Mouse (Mus musculus): Measurements from ENCODE around the gene Fam131c. TPM values are rescaled to one million over a fixed set of nuclear protein-coding genes. Genes with fewer than 3 reads are reported as not detected.
A peak's percentile ranks its signal among the peaks of the same experiment; 100 is the strongest.

Fam131c gene
- polyA plus RNA-seq, 1 experiment from 2014 or later, result 3.9 TPM

DNA sequence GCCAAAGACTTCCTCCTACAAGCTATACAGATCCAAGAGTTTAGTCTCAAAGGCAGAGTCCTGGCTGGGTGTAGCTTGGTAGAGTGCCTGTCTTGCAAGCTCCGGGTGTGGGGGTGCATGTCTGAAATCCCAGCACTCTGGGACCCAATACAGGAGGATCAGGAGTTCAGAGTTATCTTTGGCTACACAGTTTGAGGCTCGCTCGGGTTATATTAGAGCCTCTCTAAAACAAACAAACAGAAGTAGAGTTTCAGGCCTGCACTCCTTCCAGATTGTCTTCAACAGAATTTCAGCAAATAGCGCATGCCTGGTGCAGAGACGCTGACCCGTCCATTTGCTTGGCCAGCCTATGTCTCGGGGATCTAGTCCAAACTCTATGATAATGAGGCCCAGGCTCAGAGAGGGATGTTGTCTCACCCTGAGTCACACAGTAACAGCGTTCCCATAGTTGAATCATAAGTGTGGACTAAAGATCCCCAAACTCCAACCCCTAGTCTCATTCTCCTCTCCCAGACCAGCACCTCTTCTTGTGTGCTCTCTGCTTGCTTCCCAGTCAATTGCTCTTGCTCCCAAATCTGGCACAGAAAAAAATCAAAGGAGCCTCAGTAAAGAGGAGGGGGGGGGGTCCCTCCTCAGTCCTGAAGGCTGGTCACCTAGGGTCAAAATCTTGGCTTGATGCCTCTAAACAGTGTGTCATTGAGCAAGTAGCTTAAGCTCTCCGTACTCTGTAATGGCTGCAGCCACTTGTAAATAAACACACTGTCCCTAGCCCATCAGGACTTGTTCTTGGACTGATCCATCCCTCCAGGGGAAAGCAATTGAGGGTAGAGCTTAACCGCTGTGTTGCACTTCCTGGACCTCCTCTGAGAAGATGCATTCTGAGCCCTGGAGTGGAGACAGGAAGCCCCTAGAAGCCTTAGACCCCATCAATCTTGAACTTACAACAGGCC, 59.1 kb downstream of the Fam131c start:
- Histone ChIP-seq H3K4me3 (replicated peaks) (no peak overlapping the region), H3K4me1 (peaks cover 16% of the 10 kb centered on the region; the same call in 1 of the 2 replicates), H3K27ac (peak overlapping the region; percentile 62; the same call in 1 of the 2 replicates), H3K4me2 (no peak overlapping the region), H3K36me3 (no peaks in the 10 kb centered on the region), H3K9me3 (no peaks in the 10 kb centered on the region), H3K9ac (no peak overlapping the region), H3K27me3 (replicated peaks) (0 out of 2 replicates have a peak, but pooled peaks cover 3% of the 10 kb centered on the region)
- no peak for ATAC-seq (ENCODE audit: insufficient read depth, low FRiP score, low read depth)
- 60% methylated on average over 10 of the region's 10 CpGs for WGBS

- Histone ChIP-seq H3K4me1 (peaks cover 16% of the 10 kb centered on the region; the same call in 1 of the 2 replicates), H3K4me2 (no peak overlapping the region), H3K27me3 (replicated peaks) (0 out of 2 replicates have a peak, but pooled peaks cover 3% of the 10 kb centered on the region), H3K36me3 (no peaks in the 10 kb centered on the region), H3K9me3 (no peaks in the 10 kb centered on the region), H3K4me3 (replicated peaks) (no peak overlapping the region), H3K27ac (no peak overlapping the region), H3K9ac (no peak overlapping the region)
- ATAC-seq (ENCODE audit: insufficient read depth, low FRiP score, low read depth), result no peak
- WGBS, result 86% methylated on average over 13 of the region's 13 CpGs
These were observed 59.9 kb downstream of the Fam131c start for GRCm38 (mm10) chr4:141427921-141428320.

DNA sequence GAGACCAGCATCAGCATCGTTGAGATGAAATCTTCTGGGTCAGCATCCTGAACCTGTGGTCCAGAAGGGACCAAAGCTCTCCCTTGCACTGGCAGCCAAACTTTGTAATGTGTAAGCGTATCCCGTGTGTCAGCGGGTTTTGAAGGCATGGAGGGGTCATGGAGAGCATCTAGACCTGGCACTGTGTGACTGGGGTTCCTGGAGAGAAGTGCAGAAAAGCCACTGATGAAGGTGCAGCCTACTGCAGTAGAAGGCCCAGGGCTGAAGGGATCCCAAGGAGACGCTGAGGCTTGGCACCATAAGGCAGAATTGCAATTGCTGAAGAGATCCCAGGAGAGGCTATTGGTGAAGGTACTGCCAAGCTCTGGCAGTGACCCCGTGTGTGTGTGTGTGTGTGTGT, 61.4 kb downstream of the Fam131c start:
- no peak overlapping the region for H3K9ac ChIP-seq
- no peaks in the 10 kb centered on the region for H3K36me3 ChIP-seq
- no peaks in the 10 kb centered on the region for H3K9me3 ChIP-seq
- no peak overlapping the region for H3K27ac ChIP-seq
- peaks cover 16% of the 10 kb centered on the region; the same call in 1 of the 2 replicates for H3K4me1 ChIP-seq
- H3K27me3 ChIP-seq (replicated peaks), result 0 out of 2 replicates have a peak, but pooled peaks cover 3% of the 10 kb centered on the region
- 79% methylated on average over 6 of the region's 6 CpGs for WGBS
- no peak overlapping the region for H3K4me2 ChIP-seq
- ATAC-seq (ENCODE audit: insufficient read depth, low FRiP score, low read depth), result no peak
- H3K4me3 ChIP-seq (replicated peaks), result no peak overlapping the region

- Histone ChIP-seq H3K27ac (no peak overlapping the region), H3K9me3 (no peaks in the 10 kb centered on the region), H3K9ac (no peak overlapping the region), H3K4me2 (no peak overlapping the region), H3K4me3 (replicated peaks) (no peak overlapping the region), H3K36me3 (no peaks in the 10 kb centered on the region), H3K27me3 (replicated peaks) (0 out of 2 replicates have a peak, but pooled peaks cover 1% of the 10 kb centered on the region), H3K4me1 (peaks cover 15% of the 10 kb centered on the region; the same call in 1 of the 2 replicates)
- ATAC-seq (ENCODE audit: insufficient read depth, low FRiP score, low read depth), result no peak
- 49% methylated on average over 9 of the region's 9 CpGs for WGBS
These were observed 61.8 kb downstream of the Fam131c start for GRCm38 (mm10) chr4:141429847-141430246.

DNA sequence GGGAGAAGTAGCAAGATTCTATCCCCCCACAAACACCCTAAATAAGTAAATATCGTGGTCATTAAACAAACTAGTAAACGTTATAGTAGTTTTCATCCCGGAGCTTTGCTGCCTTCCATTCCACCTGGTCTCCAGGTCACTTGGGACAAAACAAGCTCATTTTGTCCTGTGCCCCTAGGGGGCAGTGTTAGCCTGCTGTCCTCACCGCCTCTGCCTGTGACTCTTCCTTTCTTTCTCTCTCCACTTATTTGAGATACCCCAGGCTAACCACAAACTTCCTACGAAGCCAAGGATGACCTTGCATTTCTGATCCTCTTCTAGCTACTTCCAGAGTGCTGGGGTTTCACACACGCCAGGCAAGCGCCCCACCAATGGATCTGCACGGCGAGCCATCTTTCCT, 63.0 kb downstream of the Fam131c start:
- WGBS, result 43% methylated on average over 9 of the region's 9 CpGs
- no peak for ATAC-seq (ENCODE audit: insufficient read depth, low FRiP score, low read depth)

GRCm38 (mm10) chr4:141432666-141433065, 64.6 kb downstream of the Fam131c start:
- Histone ChIP-seq H3K27ac (no peak overlapping the region), H3K9me3 (no peaks in the 10 kb centered on the region), H3K27me3 (replicated peaks) (no peaks in the 10 kb centered on the region), H3K36me3 (no peaks in the 10 kb centered on the region), H3K4me3 (replicated peaks) (no peak overlapping the region), H3K4me1 (no peaks in the 10 kb centered on the region), H3K4me2 (no peak overlapping the region), H3K9ac (no peak overlapping the region)
- 52% methylated on average over 14 of the region's 14 CpGs for WGBS
- no peak for ATAC-seq (ENCODE audit: insufficient read depth, low FRiP score, low read depth)

More for the DNA sequence above, 63.0 kb downstream of the Fam131c start:
- Histone ChIP-seq H3K4me2 (no peak overlapping the region), H3K27me3 (replicated peaks) (no peaks in the 10 kb centered on the region), H3K4me1 (peaks cover 6% of the 10 kb centered on the region; the same call in 1 of the 2 replicates), H3K27ac (no peak overlapping the region), H3K36me3 (no peaks in the 10 kb centered on the region), H3K4me3 (replicated peaks) (no peak overlapping the region), H3K9ac (no peak overlapping the region), H3K9me3 (no peaks in the 10 kb centered on the region)

DNA sequence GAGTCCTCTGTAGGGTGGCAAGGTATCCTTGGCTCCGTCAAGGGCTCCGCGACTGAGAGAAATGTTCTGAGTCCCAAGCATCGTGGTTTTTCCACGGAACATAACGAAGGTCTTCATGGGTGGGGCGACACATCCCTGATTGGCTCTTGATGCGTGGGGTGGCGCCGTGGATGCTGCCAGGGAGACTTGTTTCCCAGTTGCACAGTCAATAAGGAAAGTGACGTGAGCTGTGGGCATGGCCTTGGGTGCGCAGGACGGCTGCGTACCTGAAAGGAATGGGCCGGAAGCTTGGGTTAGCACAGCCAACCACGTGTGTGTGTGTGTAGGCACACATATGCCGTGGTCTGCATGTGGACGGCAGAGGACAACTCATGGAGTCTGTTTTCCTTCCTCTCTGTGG, 65.2 kb downstream of the Fam131c start:
- no peak overlapping the region for H3K9ac ChIP-seq
- ATAC-seq (ENCODE audit: insufficient read depth, low FRiP score, low read depth), result no peak
- no peaks in the 10 kb centered on the region for H3K27me3 ChIP-seq (replicated peaks)
- H3K4me1 ChIP-seq, result no peaks in the 10 kb centered on the region
- no peak overlapping the region for H3K4me2 ChIP-seq
- H3K9me3 ChIP-seq, result no peaks in the 10 kb centered on the region
- 82% methylated on average over 18 of the region's 18 CpGs for WGBS
- H3K36me3 ChIP-seq, result no peaks in the 10 kb centered on the region
- H3K4me3 ChIP-seq (replicated peaks), result no peak overlapping the region
- H3K27ac ChIP-seq, result no peak overlapping the region

Small RNAs within 50 kb of the gene (microRNA-seq; reads per million reads assigned to microRNA genes)
- not detected for gene Gm25690

Other genes starting within 250 kb of the Fam131c start
- 34.5 and 44.3 TPM in 2 replicates for gene Szrd1, start 228.4 kb upstream of the Fam131c start, polyA plus RNA-seq (2015; fragmentation: Nextera tagmentation; extraction: Ambion mirVana)
- gene Fbxo42, start 220.3 kb upstream of the Fam131c start, polyA plus RNA-seq (2015; fragmentation: Nextera tagmentation; extraction: Ambion mirVana), result 21.3 and 21.4 TPM in 2 replicates
- 5.8 TPM in 2 replicates for gene Rsg1, start 154.3 kb upstream of the Fam131c start, polyA plus RNA-seq (2015; fragmentation: Nextera tagmentation; extraction: Ambion mirVana)
- 20.9 and 24.3 TPM in 2 replicates for gene Arhgef19, start 128.7 kb upstream of the Fam131c start, polyA plus RNA-seq (2015; fragmentation: Nextera tagmentation; extraction: Ambion mirVana)
- gene Epha2, start 67.0 kb upstream of the Fam131c start, polyA plus RNA-seq (2015; fragmentation: Nextera tagmentation; extraction: Ambion mirVana), result 5.9 and 7.3 TPM in 2 replicates
- gene Clcnka, start 30.5 kb downstream of the Fam131c start, polyA plus RNA-seq (2015; fragmentation: Nextera tagmentation; extraction: Ambion mirVana), result 0.21 and 0.35 TPM in 2 replicates
- 0.14 TPM in 1 of 2 replicates, not detected in the other for gene Clcnkb, start 47.8 kb downstream of the Fam131c start, polyA plus RNA-seq (2015; fragmentation: Nextera tagmentation; extraction: Ambion mirVana)
- gene Hspb7, start 52.6 kb downstream of the Fam131c start, polyA plus RNA-seq (2015; fragmentation: Nextera tagmentation; extraction: Ambion mirVana), result 2.4 and 2.8 TPM in 2 replicates
- gene Srarp, start 67.9 kb downstream of the Fam131c start, polyA plus RNA-seq (2015; fragmentation: Nextera tagmentation; extraction: Ambion mirVana), result not detected in 2 replicates
- gene Zbtb17, start 76.4 kb downstream of the Fam131c start, polyA plus RNA-seq (2015; fragmentation: Nextera tagmentation; extraction: Ambion mirVana), result 27.5 and 30.9 TPM in 2 replicates
- 8.4 and 10.4 TPM in 2 replicates for gene Spen, start 170.4 kb downstream of the Fam131c start, polyA plus RNA-seq (2015; fragmentation: Nextera tagmentation; extraction: Ambion mirVana)
- 71.1 and 77.2 TPM in 2 replicates for gene Fblim1, start 237.9 kb downstream of the Fam131c start, polyA plus RNA-seq (2015; fragmentation: Nextera tagmentation; extraction: Ambion mirVana)

All from stomach, embryonic 15.5 days (tissue).